Mouse (Mus musculus): ENCODE measurements at regions not wholly inside any gene's neighbourhood (a gene's known extent, or its start where the extent isn't known, plus 50 kb on each side); places are given as distances from the start of the nearest gene placed in this dataset.

GRCm38 (mm10) chr7:68851981-68852575 lies 103.0 kb upstream of the Arrdc4 start:
- DNase-seq: peak in 1 of 2 experiments; percentile 22

- no peak for DNase-seq
Observed at GRCm38 (mm10) chr7:68844606-68845005, 95.6 kb upstream of the Arrdc4 start.

DNA sequence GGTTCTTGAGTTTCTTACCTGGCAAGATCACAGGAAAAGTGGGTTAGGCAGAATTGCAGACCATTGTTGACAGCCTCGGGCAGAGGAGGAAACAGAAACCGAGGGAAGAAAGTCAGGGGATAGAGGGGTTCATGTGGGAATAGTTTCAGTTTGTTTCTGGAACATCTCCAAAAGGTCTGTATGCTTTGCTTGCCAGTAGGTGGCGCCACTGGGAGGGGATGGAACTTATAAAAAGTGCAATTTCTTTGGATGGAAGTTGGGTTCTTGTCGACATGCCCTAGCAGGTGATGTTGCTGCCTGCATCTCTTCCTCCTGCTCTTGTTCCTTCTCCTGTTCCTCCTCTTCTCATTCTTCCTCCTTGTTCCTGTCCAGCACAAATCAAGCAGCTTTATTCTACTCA lies 94.3 kb upstream of the Arrdc4 start:
- DNase-seq: peak; percentile 21 to 22

- peak; percentile 46 to 55 for DNase-seq
Observed at GRCm38 (mm10) chr7:68833977-68834791, 85.1 kb upstream of the Arrdc4 start.

DNA sequence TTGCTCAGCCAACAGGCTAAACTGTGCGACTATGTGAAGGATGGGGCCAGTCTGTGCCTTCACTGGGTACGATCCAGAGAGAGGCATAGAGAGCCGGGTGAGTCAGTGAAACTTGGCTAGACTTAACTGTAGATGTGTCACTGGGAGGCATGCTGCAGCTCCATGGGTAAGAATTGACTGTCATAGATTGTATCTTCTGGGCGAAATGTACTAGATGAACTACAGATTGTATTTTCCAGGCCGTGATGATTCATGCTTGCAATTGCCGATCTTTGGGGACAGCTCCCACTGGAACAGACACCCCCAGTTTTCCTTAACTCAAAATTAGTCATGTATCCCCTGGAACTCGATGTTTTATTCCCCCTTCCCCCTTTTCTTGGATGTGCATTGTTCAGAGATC lies 84.5 kb upstream of the Arrdc4 start:
- no peak for DNase-seq

- peak; percentile 94 to 97 for DNase-seq
Observed at GRCm38 (mm10) chr7:68829861-68830260, 80.8 kb upstream of the Arrdc4 start.

DNA sequence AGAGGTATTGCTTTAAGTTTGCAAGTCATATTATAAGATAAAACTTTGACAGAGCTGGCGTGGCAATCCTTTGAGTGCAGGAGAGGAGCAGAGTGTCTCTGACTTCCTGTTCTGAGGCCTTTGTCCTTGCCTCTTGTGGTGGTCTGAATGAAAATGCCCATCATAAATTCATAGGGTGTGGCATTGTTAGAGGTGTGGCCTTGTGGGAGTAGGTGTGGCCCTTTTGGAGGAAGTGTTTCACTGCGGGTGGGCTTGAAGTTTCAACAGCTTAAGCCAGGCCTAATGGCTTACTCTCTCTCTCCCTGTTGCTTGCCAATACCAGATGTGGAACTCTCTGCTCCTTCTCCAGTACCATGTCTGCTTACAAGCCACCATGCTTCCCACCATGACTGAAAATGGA lies 75.4 kb upstream of the Arrdc4 start:
- DNase-seq: no peak

GRCm38 (mm10) chr7:68823646-68824045 lies 74.6 kb upstream of the Arrdc4 start:
- no peak for DNase-seq

DNA sequence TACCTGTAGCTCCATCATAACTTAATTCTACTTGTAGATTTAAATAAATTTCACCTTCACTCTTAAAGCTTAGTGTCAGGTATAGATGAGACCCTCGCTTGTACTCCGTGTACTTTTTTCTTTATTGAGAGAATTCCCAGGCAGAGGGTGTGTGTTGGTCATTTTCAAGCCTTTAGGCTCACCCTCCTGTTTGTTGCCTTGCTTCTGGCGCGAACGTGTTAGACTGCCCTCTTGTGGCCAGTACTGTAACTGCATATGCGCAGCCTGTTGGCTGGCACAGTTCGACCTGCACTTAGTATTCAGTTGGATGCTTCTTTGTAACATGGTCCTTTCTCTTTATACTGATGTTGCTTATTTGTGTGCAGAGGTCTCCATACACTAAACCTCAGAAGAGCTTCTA lies 74.1 kb upstream of the Arrdc4 start:
- peak; percentile 76 to 80 for DNase-seq

DNA sequence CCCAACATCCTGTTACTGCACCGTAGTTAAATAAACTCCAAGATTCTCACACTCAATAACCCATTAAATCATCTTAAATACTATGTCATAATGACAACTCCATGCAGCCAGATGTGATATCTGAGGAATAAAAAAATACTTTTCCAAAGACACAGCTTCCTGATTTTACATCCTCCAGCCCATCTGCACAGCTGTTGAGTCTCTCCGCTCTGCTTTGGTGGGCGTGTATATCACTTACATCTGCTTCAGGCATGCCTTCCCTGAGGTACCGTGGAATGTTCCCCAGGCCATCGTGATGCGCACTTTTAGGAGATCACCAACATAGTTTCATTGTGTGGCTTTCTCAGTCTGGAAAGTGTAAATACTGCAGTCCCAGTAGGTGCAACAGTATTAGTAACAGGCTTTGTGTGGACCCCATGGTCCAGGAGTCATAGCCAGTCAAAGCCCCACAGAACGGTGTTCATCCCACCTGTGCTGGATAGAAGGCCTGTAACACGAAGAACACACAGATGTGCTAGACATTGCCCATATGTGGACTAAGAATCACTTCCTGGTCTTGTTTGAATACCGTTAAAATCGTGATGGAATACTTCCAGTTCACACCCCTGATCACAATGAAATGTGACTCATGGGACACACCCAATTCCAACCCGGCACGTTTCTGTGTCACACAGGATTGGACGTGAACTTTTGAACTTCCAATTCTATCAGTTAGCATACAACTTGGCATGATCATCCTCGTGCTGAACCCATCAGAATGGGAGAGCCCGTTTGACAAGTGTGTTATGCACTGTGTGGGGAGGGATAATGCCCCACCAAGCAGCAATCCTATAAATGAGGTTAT lies 66.0 kb upstream of the Arrdc4 start:
- no peak for DNase-seq

GRCm38 (mm10) chr7:68809782-68810181 lies 60.7 kb upstream of the Arrdc4 start:
- DNase-seq: no peak
